Mouse (Mus musculus): ENCODE data around the gene Cgrrf1.
"Not testable (repeated sequence)": the region's sequence is repeated elsewhere in the genome, so short reads cannot be mapped to it uniquely, and the experiment has no call there.

Cgrrf1 gene

DNA sequence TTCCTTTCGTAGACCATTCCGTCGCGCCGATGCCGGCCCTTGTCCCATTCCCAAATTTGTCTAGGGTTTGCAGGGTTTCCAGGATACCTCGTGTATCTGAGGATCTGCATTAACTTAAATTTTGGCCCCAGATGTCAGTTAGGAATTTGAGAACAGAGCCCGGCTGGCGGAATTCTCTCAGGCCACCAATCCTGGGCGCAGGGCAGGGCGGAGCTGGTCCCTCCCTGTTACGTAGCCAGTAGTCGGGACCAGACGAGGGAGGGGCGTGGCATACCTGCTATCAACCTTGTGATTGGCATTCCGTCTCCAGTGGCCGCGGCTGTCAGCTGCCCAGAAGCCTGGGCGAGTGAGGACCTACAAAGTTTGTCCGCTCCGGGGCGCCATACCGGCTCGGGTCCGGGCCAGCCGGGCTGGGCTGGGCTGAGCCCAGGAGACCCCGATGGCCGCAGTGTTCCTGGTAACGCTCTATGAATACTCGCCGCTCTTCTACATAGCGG lies at the start of gene Cgrrf1:
Gene Cgrrf1 (plus strand): TSS at position 289 of the 497 bp plus-strand sequence.
- peak; percentile 95 for DNase-seq (ENCODE audit: low spot score)

DNA sequence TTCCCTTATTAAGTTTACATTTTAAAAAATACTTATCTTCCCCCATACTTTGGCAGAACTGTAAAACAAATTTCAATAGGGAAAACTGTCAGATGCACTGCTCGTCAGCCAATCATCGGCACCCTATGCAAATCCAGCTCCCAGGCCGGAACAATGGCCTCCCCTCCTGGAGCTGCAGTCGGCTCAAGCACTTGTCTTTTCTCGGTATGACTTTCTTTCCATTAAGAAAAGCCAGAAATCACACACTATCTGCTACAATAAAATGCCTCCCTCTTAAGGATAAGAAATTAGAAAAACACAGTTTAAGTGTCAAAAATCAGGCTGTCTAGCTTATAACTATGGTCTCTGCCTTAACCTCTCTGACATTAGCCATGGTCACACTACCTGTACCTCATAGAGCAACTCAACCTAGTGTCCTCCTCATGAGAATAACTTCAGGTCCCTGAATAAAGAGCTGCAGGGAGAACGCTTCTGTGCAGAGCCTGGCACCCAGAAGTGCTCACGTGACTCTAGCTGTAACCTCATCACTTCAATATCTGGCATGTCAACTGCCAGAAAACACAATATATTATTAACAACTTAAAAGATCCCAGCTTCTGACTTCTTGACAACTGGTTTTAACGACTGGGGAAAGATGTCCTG lies 49.6 kb upstream of the Cgrrf1 start:
- DNase-seq (ENCODE audit: low spot score): no peak

- DNase-seq (ENCODE audit: low spot score): no peak
Observed at GRCm38 (mm10) chr14:46783327-46783926, 48.5 kb upstream of the Cgrrf1 start.

GRCm38 (mm10) chr14:46785247-46785646 lies 46.7 kb upstream of the Cgrrf1 start:
- no peak for DNase-seq (ENCODE audit: low spot score)

DNA sequence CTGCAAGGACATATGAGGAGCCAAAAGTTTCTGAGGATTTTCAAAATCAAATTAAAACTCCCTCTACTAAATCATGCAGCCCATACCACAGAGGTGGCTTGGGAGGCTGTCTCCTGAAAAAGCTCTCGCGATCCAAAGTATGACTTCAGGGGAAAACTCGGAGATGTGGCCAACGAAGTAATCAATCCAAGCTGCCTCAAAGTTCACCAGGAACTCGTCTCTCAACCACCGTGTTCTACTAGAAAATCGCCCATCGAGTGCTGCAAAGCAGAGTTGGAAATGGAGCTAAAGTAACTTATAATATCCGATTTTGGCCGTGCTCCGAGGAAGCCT lies 44.5 kb upstream of the Cgrrf1 start:
- DNase-seq (ENCODE audit: low spot score): no peak

DNA sequence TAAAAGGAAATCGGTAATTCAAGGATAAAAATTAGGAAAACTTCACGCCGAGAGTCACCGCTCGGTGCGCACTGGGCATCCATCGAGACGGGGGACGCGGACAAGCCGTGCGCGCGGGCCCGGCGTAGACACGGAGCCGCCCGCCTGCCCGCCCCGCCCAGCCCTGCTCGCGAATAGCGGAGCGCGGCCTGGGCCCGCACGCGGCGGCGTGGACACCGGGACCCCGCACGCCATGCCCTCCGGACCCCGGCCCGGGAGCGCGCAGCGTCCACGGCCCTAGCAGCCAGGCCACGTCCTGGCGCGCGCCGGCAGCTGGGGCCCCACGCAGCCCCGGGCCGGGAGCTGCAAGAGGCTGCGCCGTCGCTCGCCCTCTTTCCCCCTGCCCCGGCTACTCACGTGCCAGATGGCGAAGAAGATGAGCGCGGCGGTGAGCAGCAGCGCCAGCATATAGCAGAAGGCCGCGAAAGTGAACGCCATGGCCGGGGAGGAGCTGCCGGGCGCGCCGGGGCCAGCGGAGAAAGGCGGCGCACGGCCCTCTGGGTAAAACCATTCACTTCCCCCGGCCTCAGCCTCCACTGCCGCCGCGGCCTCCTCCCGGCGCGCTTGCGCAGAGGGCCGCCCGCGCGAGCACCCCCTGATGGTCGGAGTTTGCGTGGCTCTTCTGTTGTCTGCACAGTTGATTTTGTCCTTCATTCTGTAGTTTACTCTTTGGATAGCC lies 44.0 kb upstream of the Cgrrf1 start, which contains the start of gene Cnih1:
Gene Cnih1 (minus strand): TSS at position 625 of the 718 bp plus-strand sequence.
- DNase-seq (ENCODE audit: low spot score): peak; percentile 83

- no peak for DNase-seq (ENCODE audit: low spot score)
Observed at GRCm38 (mm10) chr14:46788505-46788901, 43.4 kb upstream of the Cgrrf1 start.

GRCm38 (mm10) chr14:46790303-46790702 lies 41.6 kb upstream of the Cgrrf1 start:
- DNase-seq (ENCODE audit: low spot score): no peak

DNA sequence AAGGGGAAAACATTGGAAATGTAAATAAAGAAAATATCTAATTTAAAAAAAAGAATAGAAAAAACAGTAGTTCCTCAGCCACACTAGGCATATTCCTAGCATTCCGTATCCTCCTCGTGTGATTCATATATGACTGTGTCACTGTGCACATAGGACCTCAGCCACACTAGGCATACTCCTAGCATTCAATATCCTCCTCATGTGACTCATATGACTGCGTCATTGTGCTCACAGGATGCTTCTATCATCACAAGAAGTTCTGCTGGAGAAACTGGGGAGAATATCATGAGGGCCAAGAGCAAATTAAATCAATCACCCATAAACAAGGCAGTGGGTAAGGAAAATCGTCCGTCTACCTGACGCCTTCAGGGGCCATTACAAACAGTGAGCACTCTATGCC lies 41.2 kb upstream of the Cgrrf1 start:
- no peak for DNase-seq (ENCODE audit: low spot score)

- peak; percentile 48 for DNase-seq (ENCODE audit: low spot score)
Observed at GRCm38 (mm10) chr14:46794157-46794556, 37.8 kb upstream of the Cgrrf1 start.

GRCm38 (mm10) chr14:46800684-46801345 lies 31.1 kb upstream of the Cgrrf1 start:
- no peak for DNase-seq (ENCODE audit: low spot score)

GRCm38 (mm10) chr14:46803259-46803658 lies 28.7 kb upstream of the Cgrrf1 start:
- DNase-seq (ENCODE audit: low spot score): no peak

- DNase-seq (ENCODE audit: low spot score): no peak
Observed at GRCm38 (mm10) chr14:46803791-46804190, 28.1 kb upstream of the Cgrrf1 start.

DNA sequence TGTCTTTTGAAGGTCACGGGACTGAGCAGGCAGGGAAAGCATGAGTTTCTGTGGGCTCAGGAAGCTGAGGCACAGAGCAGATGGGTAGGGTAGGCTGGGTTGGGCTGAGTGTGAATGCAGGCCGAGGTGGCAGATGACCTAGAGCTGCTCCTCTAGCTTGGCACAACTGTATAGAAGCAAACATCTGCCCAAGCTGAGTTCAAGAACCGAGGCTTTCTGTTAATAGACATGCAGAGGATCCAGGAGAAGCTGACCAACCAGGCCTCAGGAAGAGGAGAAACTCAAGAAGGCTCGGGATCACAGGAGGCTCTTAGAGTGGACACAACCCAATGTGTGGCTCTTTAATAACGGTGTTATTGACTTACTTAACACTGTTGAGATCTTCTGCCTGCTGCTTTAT lies 25.7 kb upstream of the Cgrrf1 start:
- DNase-seq (ENCODE audit: low spot score): no peak

- no peak for DNase-seq (ENCODE audit: low spot score)
Observed at GRCm38 (mm10) chr14:46807927-46808326, 24.0 kb upstream of the Cgrrf1 start.

GRCm38 (mm10) chr14:46815640-46816039 lies 16.3 kb upstream of the Cgrrf1 start:
- no peak for DNase-seq (ENCODE audit: low spot score)

GRCm38 (mm10) chr14:46816916-46817622 lies 14.9 kb upstream of the Cgrrf1 start:
- no peak for DNase-seq (ENCODE audit: low spot score)

DNA sequence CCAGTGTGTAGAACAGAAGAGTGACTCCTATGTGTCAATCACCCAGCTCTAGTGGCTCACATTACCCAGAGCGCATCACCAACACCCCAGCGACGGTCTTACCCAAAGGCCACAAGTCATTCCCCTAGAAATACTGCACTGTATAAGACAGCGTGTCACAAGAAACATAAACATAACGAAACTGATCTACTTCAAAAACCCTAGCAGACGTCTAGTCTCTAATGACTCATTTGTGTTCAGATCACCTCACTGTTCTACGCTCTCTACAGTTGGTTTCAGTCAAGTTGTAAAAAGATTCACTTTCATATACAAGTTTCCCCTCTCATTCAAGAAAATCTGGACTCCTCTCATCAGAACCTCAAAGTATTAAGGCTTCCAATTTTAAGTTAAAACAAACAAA lies 13.2 kb upstream of the Cgrrf1 start:
- no peak for DNase-seq (ENCODE audit: low spot score)

DNA sequence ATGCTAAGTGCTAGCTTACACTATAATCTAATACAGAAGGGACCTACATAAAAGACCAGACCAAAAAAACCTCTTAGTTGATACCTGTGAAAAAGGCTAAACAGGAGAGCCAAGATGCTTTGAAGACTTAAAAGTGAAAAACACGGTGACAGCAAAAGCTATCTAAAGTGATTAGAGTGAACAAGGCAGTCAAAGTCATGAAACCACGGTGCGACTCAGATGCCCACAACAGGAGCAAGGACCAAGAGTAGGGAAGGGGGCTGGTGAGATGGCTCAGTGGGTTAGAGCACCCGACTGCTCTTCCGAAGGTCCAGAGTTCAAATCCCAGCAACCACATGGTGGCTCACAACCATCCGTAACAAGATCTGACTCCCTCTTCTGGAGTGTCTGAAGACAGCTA lies 12.0 kb upstream of the Cgrrf1 start:
- not testable (repeated sequence) for DNase-seq (ENCODE audit: low spot score)

GRCm38 (mm10) chr14:46821271-46821872 lies 10.6 kb upstream of the Cgrrf1 start:
- DNase-seq (ENCODE audit: low spot score): no peak

DNA sequence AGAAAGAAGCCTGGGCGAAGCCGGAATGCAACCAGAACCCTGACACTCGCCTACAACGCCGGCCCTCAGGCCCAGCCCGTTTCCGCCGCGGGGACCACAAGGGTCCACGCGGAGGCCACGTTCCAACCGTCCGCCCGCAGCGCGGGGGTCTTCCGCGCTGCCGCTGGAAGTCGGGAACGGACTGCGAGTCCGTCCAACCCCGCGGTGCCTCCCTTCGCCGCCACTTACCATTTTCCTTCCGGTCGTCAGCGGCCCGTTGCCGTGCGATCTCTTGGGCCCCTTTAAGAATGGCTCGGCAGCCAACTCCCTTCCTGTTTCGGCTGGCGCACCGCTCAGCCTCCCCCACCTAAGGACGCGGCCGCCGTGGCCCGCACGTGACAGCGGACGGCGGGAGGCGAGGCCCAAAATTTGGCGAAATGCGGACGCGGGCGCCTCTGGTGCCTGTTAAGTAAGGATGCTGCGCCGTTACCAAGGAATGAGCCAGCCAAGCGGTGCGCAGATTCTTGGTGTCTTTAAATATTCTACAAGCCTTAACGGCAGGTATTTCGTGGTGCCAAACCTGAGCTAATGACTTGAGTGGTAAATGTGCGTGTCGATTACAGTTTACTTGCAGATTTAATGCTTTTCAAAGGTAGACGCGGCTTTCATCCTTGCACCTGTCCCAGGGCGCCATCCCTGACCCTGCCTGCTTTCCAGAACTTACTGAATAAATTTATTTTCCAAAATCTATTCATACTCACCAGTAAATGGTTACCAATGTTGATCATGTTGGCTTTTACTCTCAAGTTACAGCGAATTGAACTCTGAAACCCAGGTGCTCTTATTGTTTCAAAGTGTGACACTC lies 9.8 kb upstream of the Cgrrf1 start, which contains the start of gene Gmfb:
Gene Gmfb (minus strand): TSS at position 370 of the 844 bp plus-strand sequence.
- peak; percentile 89 for DNase-seq (ENCODE audit: low spot score)
